Mouse (Mus musculus) megakaryocyte, embryonic 14.5 days (primary cell): ENCODE data around the gene Sema5a.

ENCODE experiments used
- FLI1 ChIP-seq: IDR thresholded peaks from 2 replicates; pipeline ENCODE4 v1.6.1; 2012; ENCODE audit warnings: low read length, inconsistent platforms, mixed read lengths
- GATA1 ChIP-seq: IDR thresholded peaks from 3 replicates; pipeline ENCODE4 v1.6.1; 2012; ENCODE audit warnings: mixed read lengths, low read length, inconsistent platforms, borderline replicate concordance

GRCm38 (mm10) chr15:32717298-32717985 lies 472.8 kb downstream of the Sema5a start:
- no peak for TF ChIP-seq GATA1
- TF ChIP-seq FLI1: no peak
